Mouse (Mus musculus): ENCODE measurements around the gene Notch3.
"Not testable (repeated sequence)": the region's sequence is repeated elsewhere in the genome, so short reads cannot be mapped to it uniquely, and the experiment has no call there.

Notch3 gene

DNA sequence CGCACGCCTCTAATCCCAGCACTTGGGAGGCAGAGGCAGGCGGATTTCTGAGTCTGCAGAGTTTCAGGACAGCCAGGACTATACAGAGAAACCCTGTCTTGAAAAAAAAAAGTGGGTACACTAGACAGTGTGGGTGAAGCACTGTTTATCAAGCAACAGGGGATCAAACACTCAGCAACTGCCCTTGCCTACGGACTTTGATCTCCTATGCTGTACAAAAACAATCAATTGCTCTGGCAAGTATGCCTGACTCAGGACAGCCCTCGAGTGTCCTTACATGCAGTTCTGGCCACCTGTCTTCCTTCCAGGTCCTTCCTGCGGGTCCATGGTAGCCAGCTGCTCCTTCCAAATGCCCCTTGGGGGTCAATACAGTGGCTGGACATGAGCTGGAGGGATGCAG is 67.7 kb downstream of the Notch3 start:
- in situ Hi-C loops (cut with MboI; ENCODE audit: low sequenced_read_pairs), result not testable (repeated sequence)

DNA sequence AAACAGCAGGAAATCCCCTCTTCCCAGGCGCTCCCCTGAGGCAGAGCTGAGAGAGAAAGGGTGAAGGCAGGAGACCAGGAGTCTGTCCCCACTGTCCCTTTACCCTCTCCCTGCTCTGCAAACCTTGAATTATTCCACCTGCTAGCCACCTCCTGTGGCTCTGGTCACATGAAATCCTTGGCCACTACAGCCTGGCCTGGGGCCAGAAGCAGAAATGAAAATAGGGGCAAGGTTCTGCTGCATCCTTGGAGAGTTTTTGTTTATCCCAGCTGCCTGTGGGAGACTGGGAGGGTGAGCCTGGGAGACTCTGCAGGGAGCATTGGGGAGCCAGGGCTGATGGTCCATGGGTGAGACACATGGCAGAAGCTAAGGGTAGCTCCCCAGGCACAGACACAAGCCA is 69.0 kb downstream of the Notch3 start:
- in situ Hi-C loops (cut with MboI; ENCODE audit: low sequenced_read_pairs), result no loop called here

DNA sequence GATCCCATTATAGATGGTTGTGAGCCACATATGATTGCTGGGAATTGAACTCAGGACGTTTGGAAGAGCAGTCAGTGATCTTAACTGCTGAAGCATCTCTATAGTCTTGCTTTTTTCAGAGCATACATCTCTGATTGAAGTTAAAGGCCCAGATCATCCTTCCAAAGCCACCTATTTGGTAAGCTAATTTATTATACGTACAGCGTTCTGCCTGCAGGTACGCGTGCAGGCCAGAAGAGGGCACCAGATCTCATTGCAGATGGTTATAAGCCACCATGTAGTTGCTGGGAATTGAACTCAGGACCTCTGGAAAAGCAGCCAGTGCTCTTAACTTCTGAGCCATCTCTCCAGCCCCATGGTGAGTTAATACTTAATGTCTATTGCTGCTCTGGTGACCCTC is 73.8 kb downstream of the Notch3 start:
- in situ Hi-C loops (cut with MboI; ENCODE audit: low sequenced_read_pairs), result no loop called here

DNA sequence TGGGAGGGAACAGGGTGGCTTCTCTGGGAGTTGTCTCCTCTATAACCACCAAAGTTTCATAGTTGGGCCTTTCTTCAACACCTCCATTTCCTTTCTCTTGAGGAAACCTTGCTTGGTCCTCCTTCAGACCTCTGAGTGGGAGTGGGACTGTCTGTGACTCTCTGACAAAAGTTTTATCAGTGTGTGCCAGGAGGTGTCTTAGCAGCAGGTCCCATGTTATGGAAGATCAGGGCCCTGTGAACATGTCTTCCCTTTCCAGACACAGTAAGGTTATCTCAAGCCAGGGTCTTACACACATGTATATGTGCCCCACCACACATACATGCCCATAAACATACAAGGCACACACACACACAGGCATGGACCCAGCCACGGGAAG is 74.4 kb downstream of the Notch3 start:
- in situ Hi-C loops (cut with MboI; ENCODE audit: low sequenced_read_pairs), result no loop called here

DNA sequence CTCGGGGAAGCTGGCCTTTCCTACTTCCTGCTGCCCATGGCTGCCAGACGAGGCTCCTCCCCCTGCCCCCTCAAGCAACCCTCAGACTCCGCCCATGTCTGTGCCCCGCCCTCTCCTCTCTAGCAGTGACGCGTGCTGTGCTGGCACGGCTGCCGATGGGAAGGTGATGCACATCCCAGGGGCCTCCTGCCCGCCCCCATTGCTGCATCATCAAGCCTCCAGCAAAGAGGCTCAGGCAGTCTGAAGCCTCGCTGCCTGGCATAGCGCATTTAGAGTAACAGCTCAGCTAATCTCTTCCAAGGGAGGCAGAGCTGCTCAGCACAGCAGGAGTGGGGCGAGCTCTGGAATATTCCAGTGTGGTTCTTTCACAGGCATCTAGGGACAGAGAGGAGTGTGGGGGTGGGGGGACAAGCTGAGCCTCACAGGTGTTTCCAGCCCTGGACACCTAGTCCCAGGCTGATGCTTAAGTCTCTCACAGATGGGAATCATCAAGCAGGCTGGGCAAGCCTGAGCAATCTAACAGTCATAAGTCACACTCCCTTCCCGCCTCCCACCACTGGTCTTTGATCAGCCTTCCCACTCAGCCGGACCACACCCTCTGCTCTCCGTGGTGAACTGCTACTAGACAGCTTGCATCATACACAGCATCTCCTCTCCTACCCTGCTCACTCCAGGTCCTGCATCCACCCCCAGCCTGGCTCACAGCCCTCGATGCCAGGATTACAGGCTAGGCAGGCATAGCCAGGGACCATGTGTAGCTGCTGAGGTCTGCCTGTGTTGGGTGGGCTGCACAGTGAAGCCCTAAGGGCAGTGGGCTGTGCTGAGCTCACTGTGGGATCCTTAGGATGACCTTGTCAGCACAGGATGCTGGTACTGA is 75.0 kb downstream of the Notch3 start:
- in situ Hi-C loops (cut with MboI; ENCODE audit: low sequenced_read_pairs), result not testable (repeated sequence)

DNA sequence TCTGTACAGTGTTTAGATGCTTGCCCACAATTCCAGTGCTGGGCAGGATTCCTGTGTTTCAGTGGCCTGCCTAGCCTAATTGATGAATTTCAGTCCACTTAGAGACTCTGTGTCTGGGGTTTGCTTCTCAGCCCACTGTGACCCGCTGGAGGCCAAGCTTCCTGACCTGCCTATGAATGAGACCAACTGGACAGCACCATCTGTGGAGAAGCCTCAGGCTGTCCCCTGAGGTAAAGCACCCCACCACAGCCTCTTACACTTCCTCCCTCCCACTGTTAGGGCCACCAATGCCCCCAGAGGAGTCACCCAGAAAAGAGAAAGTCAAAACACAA is 75.7 kb downstream of the Notch3 start:
- in situ Hi-C loops (cut with MboI; ENCODE audit: low sequenced_read_pairs), result no loop called here

DNA sequence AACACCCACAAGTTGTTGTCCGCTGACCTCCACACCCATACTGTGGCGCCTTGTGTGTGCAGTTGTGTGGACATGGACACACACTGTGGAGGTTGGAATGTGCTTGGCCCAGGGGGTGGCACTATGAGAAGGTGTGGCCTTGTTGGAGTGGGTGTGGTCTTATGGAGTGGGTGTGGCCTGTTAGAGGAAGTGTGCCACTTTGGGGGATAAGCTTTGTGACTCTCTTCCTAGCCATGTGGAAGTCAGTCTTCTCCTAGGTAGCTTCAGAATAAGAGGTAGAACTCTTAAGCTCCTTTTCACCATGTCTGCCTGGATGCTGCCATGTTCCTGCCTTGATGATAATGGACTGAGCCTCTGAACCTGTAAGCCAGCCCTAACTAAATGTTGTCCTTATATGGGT is 79.6 kb downstream of the Notch3 start:
- in situ Hi-C loops (cut with MboI; ENCODE audit: low sequenced_read_pairs), result no loop called here

DNA sequence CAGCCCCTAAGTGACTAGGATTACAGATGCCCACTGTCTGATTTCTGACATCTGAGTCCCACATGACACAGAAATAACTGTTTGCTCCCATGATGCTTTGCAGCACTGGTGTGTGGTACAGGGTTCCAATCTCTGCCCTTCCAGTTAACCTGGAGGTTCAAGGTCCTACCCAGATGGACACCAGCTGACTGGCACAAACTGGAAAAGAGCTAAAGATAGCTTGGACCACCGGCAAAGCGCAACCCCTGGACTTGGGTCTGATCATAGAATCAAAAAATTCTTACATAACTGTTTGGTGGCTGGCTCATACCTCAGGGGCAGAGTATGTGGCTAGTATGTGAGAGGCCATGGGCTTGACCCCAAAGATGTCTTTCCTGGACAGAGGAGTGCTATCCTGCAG is 83.3 kb downstream of the Notch3 start:
- in situ Hi-C loops (cut with MboI; ENCODE audit: low sequenced_read_pairs), result no loop called here

DNA sequence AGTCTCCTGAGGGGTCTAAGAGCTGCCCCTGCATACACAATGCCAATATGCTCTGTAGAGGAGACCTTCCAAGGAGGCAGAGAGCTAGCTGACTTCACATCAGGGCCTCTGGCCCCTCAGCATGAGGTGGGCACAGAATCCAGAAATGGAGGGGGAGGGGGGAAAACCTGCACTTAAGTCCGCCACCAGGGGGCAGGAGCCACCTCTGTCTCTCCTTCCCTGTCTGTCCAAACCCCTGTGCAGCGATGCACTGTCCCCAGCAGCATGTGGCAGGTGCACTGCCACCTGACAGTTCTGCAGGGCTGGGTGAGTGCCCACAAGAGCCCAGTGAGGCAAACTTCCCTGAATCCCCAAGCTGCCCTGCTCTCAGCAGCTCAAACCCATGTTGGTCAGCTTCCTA is 91.5 kb downstream of the Notch3 start:
- in situ Hi-C loops (cut with MboI; ENCODE audit: low sequenced_read_pairs), result no loop called here

DNA sequence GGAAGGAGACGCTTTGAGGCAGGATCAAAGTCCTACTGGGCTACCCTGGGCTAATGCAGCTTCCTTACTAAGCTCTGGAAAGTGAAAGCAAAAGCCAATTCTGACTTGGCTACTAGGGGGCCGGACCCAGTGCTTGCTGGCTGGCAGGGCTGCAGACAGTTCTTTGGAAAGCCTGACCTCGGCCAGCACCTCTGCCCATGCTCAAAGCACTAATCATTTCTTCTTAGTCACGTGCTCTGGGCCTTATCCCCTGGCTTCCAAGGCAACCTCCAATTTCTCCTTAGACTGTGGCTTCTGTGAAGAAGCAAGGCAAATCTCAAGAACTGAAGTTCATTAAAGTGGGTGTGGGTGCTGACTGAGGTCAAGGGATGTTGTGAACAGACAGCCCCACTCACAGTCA is 92.0 kb downstream of the Notch3 start:
- in situ Hi-C loops (cut with MboI; ENCODE audit: low sequenced_read_pairs), result no loop called here

DNA sequence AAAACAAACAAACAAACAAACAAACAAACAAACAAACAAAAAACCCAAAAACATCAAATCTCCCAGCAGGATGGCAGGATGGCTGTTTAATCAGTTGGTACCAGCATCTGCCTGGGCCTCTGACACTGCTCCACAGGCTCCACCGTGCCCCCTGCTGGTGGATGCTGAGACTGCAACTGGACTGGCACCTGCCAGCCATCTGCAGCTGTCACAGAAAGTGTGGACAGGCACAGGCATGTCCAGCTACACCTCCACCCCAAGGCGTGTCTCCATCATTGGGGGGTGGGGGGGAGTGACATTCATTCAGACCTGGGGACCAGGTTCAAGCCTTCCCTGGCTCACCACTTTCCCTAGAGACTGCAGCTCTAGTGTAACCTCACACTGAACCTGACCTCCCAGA is 93.3 kb downstream of the Notch3 start:
- in situ Hi-C loops (cut with MboI; ENCODE audit: low sequenced_read_pairs), result no loop called here
